Mouse (Mus musculus): ENCODE results near the gene Prkcb. TPM values are rescaled to one million over a fixed set of nuclear protein-coding genes. Genes with fewer than 3 reads are reported as not detected.

Prkcb gene
- polyA plus RNA-seq, 1 experiment: 10.9 TPM

DNA sequence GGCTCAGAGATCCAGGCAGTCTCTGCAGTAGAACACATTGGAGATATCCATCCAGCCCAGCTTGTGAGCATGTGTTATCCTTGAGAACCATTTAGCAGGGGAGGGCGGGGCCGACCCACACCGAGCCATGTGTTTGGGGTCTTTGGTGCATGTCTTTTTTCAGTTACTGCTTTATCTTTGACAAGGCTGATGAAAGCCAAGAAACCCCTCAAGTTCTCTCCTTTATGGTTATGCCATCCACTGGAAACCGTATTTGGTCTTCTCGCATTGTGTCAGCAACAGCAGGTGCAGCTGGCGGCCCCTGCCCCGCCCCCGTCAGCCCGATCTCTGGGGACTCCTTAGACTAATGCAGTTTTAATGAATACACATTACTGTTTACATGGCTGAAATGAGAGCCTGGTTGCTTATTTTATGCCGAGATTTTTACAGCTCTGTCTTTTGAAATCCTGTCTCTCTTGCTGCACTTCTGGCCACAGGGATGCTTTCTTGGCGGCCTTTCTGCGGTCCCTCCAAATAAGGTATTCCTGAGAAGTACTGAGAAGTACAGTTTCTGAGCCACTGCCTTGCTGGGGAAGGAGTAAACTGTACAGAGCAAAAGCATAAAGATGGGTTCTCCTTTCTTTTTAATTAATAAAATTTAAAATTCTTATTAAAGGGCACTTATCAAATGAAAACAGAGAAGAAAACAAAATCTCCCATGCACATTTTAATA, 64.2 kb downstream of the Prkcb start:
- no peak for TF ChIP-seq CTCF (IDR thresholded peaks at IDR 0.05; ENCODE audit: insufficient read depth, low read length)
- TF ChIP-seq POLR2A (IDR thresholded peaks at IDR 0.05; ENCODE audit: borderline replicate concordance, extremely low read depth, low read depth, low read length): no peak
- 61% methylated on average over 12 of the region's 12 CpGs for WGBS
- Histone ChIP-seq H3K4me1 (ENCODE audit: control insufficient read depth, insufficient read depth, low read length) (no peaks in the 10 kb centered on the region), H3K4me3 (replicated peaks; ENCODE audit: extremely low read depth, low read depth, low read length) (no peak overlapping the region)
- DNase-seq: no peak

DNA sequence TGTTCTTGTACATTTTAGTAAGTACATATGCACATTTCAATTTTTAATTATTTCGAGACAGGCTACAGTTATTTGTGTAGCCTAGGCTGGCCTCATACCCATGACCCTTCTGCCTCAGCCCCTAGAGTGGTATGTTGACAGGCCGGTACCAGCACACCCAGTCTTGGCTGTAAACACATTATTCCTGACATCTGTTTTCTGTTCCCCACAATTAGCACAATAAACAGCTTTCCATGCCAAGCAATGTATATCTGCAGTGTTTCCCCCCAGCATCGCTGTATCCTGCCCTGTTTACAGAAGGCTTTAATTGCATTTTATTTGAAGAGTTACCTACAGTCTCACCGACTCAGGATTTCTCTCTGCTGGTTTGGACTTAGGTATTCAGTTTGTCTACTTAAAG, 64.8 kb downstream of the Prkcb start:
- H3K4me1 ChIP-seq (ENCODE audit: control insufficient read depth, insufficient read depth, low read length): no peaks in the 10 kb centered on the region
- WGBS: 62% methylated on average over 4 of the region's 4 CpGs
- no peak overlapping the region for H3K4me3 ChIP-seq (replicated peaks; ENCODE audit: extremely low read depth, low read depth, low read length)

DNA sequence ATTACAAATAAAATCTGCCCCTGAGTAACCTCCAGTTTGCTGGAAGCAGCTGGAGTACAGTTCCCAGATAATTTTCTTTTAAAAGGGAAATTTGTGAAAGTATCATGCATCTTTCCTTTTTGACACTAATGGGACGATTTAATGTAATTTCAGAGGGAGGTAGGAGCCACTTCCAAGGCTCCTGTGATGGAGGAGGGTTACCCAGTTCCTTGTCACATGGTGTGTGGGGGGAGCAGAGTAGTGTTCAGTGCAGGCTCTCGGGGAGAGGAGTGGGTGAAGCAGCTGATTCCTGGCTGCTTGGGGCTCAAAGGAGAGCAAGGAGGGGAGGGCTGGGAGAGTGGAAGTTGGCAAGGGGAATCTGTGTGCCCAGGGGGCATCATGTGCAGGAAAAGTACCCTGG, 68.4 kb downstream of the Prkcb start:
- no peak for TF ChIP-seq POLR2A (IDR thresholded peaks at IDR 0.05; ENCODE audit: borderline replicate concordance, extremely low read depth, low read depth, low read length)
- no peak for TF ChIP-seq CTCF (IDR thresholded peaks at IDR 0.05; ENCODE audit: insufficient read depth, low read length)

More for the DNA sequence above, 64.8 kb downstream of the Prkcb start:
- no peak for TF ChIP-seq POLR2A (IDR thresholded peaks at IDR 0.05; ENCODE audit: borderline replicate concordance, extremely low read depth, low read depth, low read length)
- no peak for TF ChIP-seq CTCF (IDR thresholded peaks at IDR 0.05; ENCODE audit: insufficient read depth, low read length)
- DNase-seq: no peak

DNA sequence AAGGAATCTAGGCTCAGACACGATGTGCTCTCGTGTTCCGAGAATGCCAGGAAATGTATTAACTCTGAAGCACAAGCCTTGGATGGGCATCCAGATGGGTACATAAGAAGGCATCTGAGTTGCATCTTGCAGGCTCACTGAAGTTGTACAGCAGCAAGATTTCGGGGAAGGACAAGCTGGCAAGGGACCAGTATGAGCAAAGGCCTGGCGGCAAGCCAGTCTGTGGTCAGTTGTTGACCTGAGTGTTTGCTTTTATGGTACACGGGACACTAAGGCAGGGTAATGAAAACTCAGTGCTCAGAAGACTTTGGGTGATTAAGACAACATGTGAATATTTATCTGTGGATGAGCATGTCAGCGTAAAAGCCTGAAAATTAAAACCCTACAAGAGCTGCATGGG, 69.3 kb downstream of the Prkcb start:
- DNase-seq: peak; percentile 13
- 66% methylated on average over 7 of the region's 7 CpGs for WGBS
- no peak for TF ChIP-seq CTCF (IDR thresholded peaks at IDR 0.05; ENCODE audit: insufficient read depth, low read length)
- no peak for TF ChIP-seq POLR2A (IDR thresholded peaks at IDR 0.05; ENCODE audit: borderline replicate concordance, extremely low read depth, low read depth, low read length)
- Histone ChIP-seq H3K4me1 (ENCODE audit: control insufficient read depth, insufficient read depth, low read length) (no peaks in the 10 kb centered on the region), H3K4me3 (replicated peaks; ENCODE audit: extremely low read depth, low read depth, low read length) (no peak overlapping the region)

More for the DNA sequence above, 68.4 kb downstream of the Prkcb start:
- H3K4me3 ChIP-seq (replicated peaks; ENCODE audit: extremely low read depth, low read depth, low read length): no peak overlapping the region
- H3K4me1 ChIP-seq (ENCODE audit: control insufficient read depth, insufficient read depth, low read length): no peaks in the 10 kb centered on the region
- 45% methylated on average over 2 of the region's 2 CpGs for WGBS
- DNase-seq: no peak

DNA sequence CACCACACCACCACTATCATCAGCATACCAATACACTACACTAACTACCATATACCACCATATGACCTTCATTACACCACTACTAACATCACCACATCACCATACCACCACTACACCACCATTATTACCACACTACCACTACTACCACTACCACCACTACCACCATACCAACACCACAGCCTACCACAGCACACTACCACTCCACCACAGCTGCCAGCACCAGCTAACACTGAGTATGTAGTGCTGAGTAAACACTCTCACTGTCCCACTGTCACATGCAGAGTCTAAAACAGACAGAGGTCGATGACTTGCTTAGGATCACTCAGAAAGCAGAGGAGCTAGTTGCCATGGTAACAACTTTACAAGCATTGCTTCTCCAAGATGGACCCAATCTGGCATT, 78.1 kb downstream of the Prkcb start:
- WGBS: 68% methylated on average over 1 of the region's 1 CpGs
- no peak for DNase-seq
- Histone ChIP-seq H3K4me3 (replicated peaks; ENCODE audit: extremely low read depth, low read depth, low read length) (no peak overlapping the region), H3K4me1 (ENCODE audit: control insufficient read depth, insufficient read depth, low read length) (no peaks in the 10 kb centered on the region)
- TF ChIP-seq CTCF (IDR thresholded peaks at IDR 0.05; ENCODE audit: insufficient read depth, low read length): no peak
- TF ChIP-seq POLR2A (IDR thresholded peaks at IDR 0.05; ENCODE audit: borderline replicate concordance, extremely low read depth, low read depth, low read length): no peak

DNA sequence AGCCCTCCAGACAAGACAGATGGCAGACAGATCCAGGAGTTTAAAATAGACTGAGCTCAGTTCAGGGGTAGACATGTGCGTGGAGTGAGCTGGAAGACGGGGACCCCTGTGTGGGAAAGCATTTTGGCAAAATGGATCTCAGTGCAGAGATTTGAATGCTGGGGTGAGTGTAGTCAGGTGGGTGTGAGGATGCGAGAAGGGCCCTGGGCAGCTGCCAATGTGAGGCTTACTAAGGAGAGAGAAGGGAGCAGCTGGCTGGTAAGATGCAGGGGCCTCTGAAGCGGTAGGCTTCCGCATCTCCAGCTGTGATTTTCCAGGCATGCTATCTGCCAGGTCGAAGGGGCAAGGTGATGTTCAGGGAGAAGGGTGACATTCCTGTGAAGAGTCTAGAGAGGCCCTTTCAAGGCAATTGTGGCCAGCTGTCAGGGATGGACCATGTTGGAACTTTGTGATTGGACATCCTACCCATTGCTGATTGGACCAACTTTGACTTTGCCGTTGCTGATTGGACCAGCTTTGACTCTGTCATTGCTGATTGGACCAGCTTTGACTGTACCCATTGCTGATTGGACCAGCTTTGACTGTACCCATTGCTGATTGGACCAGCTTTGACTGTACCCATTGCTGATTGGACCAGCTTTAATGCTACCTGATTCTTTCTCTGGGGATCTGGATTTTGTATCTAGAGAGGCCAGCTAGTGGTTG, 78.9 kb downstream of the Prkcb start:
- WGBS: 87% methylated on average over 7 of the region's 7 CpGs
- TF ChIP-seq POLR2A (IDR thresholded peaks at IDR 0.05; ENCODE audit: borderline replicate concordance, extremely low read depth, low read depth, low read length) (no peak), CTCF (IDR thresholded peaks at IDR 0.05; ENCODE audit: insufficient read depth, low read length) (no peak)
- no peak for DNase-seq
- Histone ChIP-seq H3K4me1 (ENCODE audit: control insufficient read depth, insufficient read depth, low read length) (no peaks in the 10 kb centered on the region), H3K4me3 (replicated peaks; ENCODE audit: extremely low read depth, low read depth, low read length) (no peak overlapping the region)

DNA sequence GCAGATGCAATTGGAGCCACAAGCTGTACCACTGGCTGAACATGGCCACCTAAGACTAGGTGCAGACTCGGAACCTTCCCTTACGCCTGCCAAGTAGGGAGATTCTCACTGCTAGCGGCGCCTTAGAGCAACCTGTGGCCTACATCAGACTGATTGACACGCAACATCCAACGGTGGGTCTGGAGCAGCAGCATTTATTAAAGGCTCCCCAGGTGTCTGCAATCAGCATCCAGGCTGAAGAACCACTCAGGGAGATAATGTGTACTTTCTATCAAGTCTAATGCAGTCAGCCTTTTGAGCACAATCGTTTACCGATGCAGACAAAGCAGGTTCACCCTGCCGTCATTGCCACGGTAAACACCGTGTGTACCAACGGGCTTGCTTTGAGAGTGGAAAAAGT, 81.9 kb downstream of the Prkcb start:
- Histone ChIP-seq H3K4me3 (replicated peaks; ENCODE audit: extremely low read depth, low read depth, low read length) (no peak overlapping the region), H3K4me1 (ENCODE audit: control insufficient read depth, insufficient read depth, low read length) (no peaks in the 10 kb centered on the region)
- 82% methylated on average over 12 of the region's 12 CpGs for WGBS
- TF ChIP-seq CTCF (IDR thresholded peaks at IDR 0.05; ENCODE audit: insufficient read depth, low read length) (no peak), POLR2A (IDR thresholded peaks at IDR 0.05; ENCODE audit: borderline replicate concordance, extremely low read depth, low read depth, low read length) (no peak)
- no peak for DNase-seq

DNA sequence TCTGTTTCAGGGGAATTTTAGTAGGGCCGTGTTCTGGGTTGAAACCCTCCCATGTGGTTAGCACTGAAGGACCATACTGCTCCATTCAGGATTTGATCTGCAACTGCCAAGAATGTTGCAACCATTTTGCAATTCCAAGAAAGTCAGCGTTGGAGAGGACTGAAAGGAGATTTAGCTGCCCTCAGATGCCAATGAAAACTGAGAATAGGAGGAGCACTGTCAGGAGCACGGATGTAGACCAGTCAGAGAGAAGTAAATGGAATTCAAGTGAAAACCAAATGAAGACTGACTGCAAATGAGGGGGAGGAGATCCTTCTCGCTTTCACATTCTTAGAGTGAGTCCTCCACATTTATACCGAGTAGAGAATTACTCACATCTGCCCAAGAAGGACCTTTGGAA, 83.4 kb downstream of the Prkcb start:
- TF ChIP-seq CTCF (IDR thresholded peaks at IDR 0.05; ENCODE audit: insufficient read depth, low read length) (no peak), POLR2A (IDR thresholded peaks at IDR 0.05; ENCODE audit: borderline replicate concordance, extremely low read depth, low read depth, low read length) (no peak)
- Histone ChIP-seq H3K4me3 (replicated peaks; ENCODE audit: extremely low read depth, low read depth, low read length) (no peak overlapping the region), H3K4me1 (ENCODE audit: control insufficient read depth, insufficient read depth, low read length) (no peaks in the 10 kb centered on the region)
- DNase-seq: no peak
- 59% methylated on average over 5 of the region's 5 CpGs for WGBS

DNA sequence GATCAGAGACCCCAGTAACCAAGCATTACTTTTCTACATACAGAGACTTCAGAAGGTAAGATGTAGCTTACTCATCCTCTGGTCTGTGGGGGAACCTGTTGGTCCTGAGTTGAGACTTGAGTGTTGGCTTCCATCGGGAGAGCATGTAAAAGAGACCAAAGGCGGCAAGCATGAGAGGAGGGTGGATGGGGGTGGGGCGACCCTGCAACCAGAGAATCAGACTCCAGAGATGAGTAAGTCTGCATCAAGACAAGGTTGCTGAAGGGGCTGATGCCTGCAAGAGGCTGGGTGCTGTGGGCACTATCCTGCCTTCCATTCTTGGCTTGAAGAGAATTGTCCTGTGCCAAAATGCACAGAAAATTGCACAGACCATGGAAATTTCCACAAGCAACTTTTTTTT, 83.8 kb downstream of the Prkcb start:
- WGBS: 75% methylated on average over 3 of the region's 3 CpGs
- TF ChIP-seq CTCF (IDR thresholded peaks at IDR 0.05; ENCODE audit: insufficient read depth, low read length) (no peak), POLR2A (IDR thresholded peaks at IDR 0.05; ENCODE audit: borderline replicate concordance, extremely low read depth, low read depth, low read length) (no peak)
- no peak for DNase-seq
- Histone ChIP-seq H3K4me3 (replicated peaks; ENCODE audit: extremely low read depth, low read depth, low read length) (no peak overlapping the region), H3K4me1 (ENCODE audit: control insufficient read depth, insufficient read depth, low read length) (no peaks in the 10 kb centered on the region)

DNA sequence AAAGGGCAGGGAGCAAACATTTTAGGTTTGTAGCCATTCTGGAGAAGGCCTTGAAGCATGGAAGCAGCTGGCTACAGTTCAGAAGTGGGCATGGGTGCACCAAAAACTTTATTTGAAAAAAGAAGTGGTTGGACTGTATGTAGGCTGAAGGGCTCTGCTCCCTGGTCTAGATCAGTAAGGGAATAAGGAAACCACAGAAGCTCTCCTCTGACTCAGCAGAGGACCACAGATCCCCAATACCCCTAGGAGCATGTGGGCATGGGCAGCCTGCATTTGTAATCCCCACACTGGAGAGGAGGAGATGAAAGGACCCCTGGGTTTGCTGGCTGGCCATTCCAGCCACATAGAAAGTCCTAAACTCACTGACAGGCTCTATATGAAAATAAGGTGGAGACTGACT, 88.3 kb downstream of the Prkcb start:
- no peak for DNase-seq
- Histone ChIP-seq H3K4me3 (replicated peaks; ENCODE audit: extremely low read depth, low read depth, low read length) (no peak overlapping the region), H3K4me1 (ENCODE audit: control insufficient read depth, insufficient read depth, low read length) (no peaks in the 10 kb centered on the region)
- TF ChIP-seq POLR2A (IDR thresholded peaks at IDR 0.05; ENCODE audit: borderline replicate concordance, extremely low read depth, low read depth, low read length) (no peak), CTCF (IDR thresholded peaks at IDR 0.05; ENCODE audit: insufficient read depth, low read length) (no peak)

All from lung, adult 2 months (tissue).